Mouse (Mus musculus): ENCODE results near the gene Egf. TPM values are rescaled to one million over a fixed set of nuclear protein-coding genes. Genes with fewer than 3 reads are reported as not detected.

Egf gene
- polyA plus RNA-seq, 2 experiments, result 0.25 to 0.77 TPM

DNA sequence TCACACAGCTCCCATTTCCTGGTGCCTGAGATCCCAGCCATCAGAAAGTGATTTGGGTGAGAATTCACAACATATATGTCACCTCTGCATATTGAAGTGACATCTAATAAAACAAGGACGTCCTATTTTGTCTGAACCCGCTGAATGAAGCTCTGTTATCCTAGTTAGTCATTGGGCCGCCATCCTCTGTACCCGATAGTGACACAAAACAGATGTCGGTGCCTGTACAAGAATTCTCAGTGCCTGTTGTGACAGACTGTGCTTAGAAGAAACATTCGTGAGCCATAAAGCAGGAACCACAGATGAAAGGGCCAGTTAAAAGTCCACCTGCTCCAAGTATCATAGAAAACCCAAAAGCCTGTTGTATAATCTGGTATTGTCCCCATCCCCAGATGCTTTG, 117.7 kb downstream of the Egf start:
- Histone ChIP-seq H3K27me3 (ENCODE audit: control insufficient read depth, insufficient read depth, low read length) (no peaks in the 10 kb centered on the region), H3K9me3 (ENCODE audit: control insufficient read depth, low read length) (no peaks in the 10 kb centered on the region), H3K27ac (no peak overlapping the region), H3K4me3 (ENCODE audit: insufficient read depth in 1 of 2, low read depth in 2 of 2, low read length in 2 of 2) (no peak overlapping the region), H3K4me1 (replicated peaks; ENCODE audit: control insufficient read depth in 2 of 2, insufficient read depth in 2 of 2, low read length in 1 of 2) (peaks cover 0 to 8% of the 10 kb centered on the region in 2 experiments; a peak in 2 of 4 replicates), H3K4me2 (ENCODE audit: low read depth) (no peak overlapping the region), H3K36me3 (replicated peaks; ENCODE audit: control insufficient read depth, insufficient read depth, low read depth) (no peaks in the 10 kb centered on the region), H3K9ac (replicated peaks) (no peak overlapping the region)
- TF ChIP-seq EP300 (IDR thresholded peaks at IDR 0.05; ENCODE audit: low read depth) (no peak), CTCF (IDR thresholded peaks at IDR 0.05; ENCODE audit: low read depth) (no peak)
- ATAC-seq (ENCODE audit: insufficient read depth) (no peak), DNase-seq (ENCODE audit: low read depth in 3 of 3, low spot score in 3 of 3) (no peak)
- 71% methylated on average over 6 of the region's 6 CpGs for WGBS (ENCODE audit: insufficient replicate concordance)

DNA sequence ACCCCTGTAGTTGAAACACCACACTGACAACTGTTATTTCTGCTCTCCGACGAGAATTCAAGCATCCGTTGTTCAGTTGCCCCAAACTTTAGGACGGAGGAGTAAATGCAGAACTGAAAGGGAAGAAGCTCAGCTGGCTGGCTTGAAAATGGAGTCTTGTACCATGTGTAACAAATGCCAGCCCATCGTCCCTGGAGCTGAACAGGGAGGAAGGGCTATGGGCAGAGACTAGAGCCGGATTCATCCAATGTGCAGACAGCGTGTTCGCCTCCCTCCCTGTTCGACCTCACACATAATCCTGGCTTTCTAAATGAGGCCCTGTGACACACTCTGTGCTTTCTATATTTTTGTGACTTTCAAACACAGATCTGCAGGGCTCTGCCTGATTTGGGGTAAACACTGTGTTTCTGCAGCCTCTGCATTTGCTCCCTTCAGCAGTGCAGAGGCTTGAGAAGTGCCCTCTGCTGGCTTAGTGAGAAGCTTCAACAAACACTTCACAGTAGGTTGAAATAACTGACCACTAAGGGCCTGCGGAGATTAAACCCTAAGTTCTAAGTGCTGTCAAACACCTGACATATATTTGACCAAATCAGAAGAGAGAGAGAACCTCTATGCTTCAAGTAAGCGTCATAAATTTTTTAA, 120.7 kb downstream of the Egf start:
- H3K4me1 ChIP-seq (replicated peaks; ENCODE audit: control insufficient read depth in 2 of 2, insufficient read depth in 2 of 2, low read length in 1 of 2), result peaks cover 0 to 10% of the 10 kb centered on the region in 2 experiments; a peak in 2 of 4 replicates
- WGBS (ENCODE audit: insufficient replicate concordance), result 72% methylated on average over 11 of the region's 11 CpGs
- DNase-seq (ENCODE audit: low read depth in 3 of 3, low spot score in 3 of 3) (no peak), ATAC-seq (ENCODE audit: insufficient read depth) (no peak)
- TF ChIP-seq EP300 (IDR thresholded peaks at IDR 0.05; ENCODE audit: low read depth) (no peak), CTCF (IDR thresholded peaks at IDR 0.05; ENCODE audit: low read depth) (peak; percentile 37)
- H3K9me3 ChIP-seq (ENCODE audit: control insufficient read depth, low read length), result no peaks in the 10 kb centered on the region
- H3K9ac ChIP-seq (replicated peaks), result no peak overlapping the region
- no peaks in the 10 kb centered on the region for H3K27me3 ChIP-seq (ENCODE audit: control insufficient read depth, insufficient read depth, low read length)
- H3K4me2 ChIP-seq (ENCODE audit: low read depth), result no peak overlapping the region
- no peak overlapping the region for H3K4me3 ChIP-seq (ENCODE audit: insufficient read depth in 1 of 2, low read depth in 2 of 2, low read length in 2 of 2)
- no peak overlapping the region for H3K27ac ChIP-seq
- H3K36me3 ChIP-seq (replicated peaks; ENCODE audit: control insufficient read depth, insufficient read depth, low read depth), result no peaks in the 10 kb centered on the region

DNA sequence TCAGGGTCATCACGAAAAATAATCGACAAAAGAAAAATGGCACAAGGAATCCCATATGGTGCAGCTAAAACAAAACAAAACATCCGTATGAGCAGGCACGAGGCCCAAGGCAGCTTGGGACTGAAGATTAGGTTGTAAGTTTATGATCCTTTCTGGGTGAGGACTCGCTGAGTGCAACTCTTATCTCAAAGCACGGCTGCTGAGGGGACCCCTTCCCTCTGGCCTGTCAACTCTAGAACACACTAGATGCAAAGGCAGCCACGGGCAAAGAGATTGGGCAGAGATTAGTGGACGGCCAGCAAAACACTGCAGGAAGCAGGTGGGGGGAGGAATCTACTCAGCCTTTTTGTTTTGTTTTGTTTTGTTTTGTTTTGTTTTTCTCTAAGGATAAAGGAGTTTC, 121.6 kb downstream of the Egf start:
- H3K9me3 ChIP-seq (ENCODE audit: control insufficient read depth, low read length), result no peaks in the 10 kb centered on the region
- 16% methylated on average over 8 of the region's 8 CpGs for WGBS (ENCODE audit: insufficient replicate concordance)
- ATAC-seq (ENCODE audit: insufficient read depth), result peak; percentile 72
- H3K27me3 ChIP-seq (ENCODE audit: control insufficient read depth, insufficient read depth, low read length), result no peaks in the 10 kb centered on the region
- H3K36me3 ChIP-seq (replicated peaks; ENCODE audit: control insufficient read depth, insufficient read depth, low read depth), result no peaks in the 10 kb centered on the region
- H3K4me3 ChIP-seq (ENCODE audit: insufficient read depth in 1 of 2, low read depth in 2 of 2, low read length in 2 of 2), result no peak overlapping the region
- TF ChIP-seq CTCF (IDR thresholded peaks at IDR 0.05; ENCODE audit: low read depth), result no peak
- no peak for TF ChIP-seq EP300 (IDR thresholded peaks at IDR 0.05; ENCODE audit: low read depth)
- H3K9ac ChIP-seq (replicated peaks), result no peak overlapping the region
- no peak overlapping the region for H3K4me2 ChIP-seq (ENCODE audit: low read depth)
- H3K27ac ChIP-seq, result no peak overlapping the region
- DNase-seq (ENCODE audit: low read depth in 3 of 3, low spot score in 3 of 3), result no peak
- H3K4me1 ChIP-seq (replicated peaks; ENCODE audit: control insufficient read depth in 2 of 2, insufficient read depth in 2 of 2, low read length in 1 of 2), result peaks cover 0 to 10% of the 10 kb centered on the region in 2 experiments; a peak in 2 of 4 replicates

DNA sequence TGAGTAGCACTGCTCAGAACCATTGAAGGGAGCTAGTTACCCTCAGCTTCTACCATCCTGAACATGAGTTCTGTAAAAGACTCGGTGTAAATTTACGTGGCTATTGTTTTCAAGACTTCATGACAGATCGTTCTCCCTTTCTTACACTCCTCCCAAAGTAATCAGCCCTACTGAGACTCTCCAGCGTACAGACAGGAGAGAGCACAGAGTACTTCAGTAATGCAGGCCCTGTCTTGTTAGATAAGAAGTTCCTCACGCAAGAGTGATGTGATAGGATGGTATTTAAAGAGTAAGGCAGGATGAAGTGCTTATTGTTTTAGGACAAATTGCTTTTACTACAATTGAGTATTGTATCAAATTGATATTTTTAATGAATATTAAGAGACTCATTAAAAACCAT, 123.3 kb downstream of the Egf start:
- TF ChIP-seq CTCF (IDR thresholded peaks at IDR 0.05; ENCODE audit: low read depth) (no peak), EP300 (IDR thresholded peaks at IDR 0.05; ENCODE audit: low read depth) (no peak)
- no peak for ATAC-seq (ENCODE audit: insufficient read depth)
- Histone ChIP-seq H3K27ac (no peak overlapping the region), H3K4me2 (ENCODE audit: low read depth) (no peak overlapping the region), H3K4me1 (replicated peaks; ENCODE audit: control insufficient read depth in 2 of 2, insufficient read depth in 2 of 2, low read length in 1 of 2) (peaks cover 0 to 10% of the 10 kb centered on the region in 2 experiments; a peak in 2 of 4 replicates), H3K36me3 (replicated peaks; ENCODE audit: control insufficient read depth, insufficient read depth, low read depth) (no peaks in the 10 kb centered on the region), H3K27me3 (ENCODE audit: control insufficient read depth, insufficient read depth, low read length) (no peaks in the 10 kb centered on the region), H3K9me3 (ENCODE audit: control insufficient read depth, low read length) (no peaks in the 10 kb centered on the region), H3K4me3 (ENCODE audit: insufficient read depth in 1 of 2, low read depth in 2 of 2, low read length in 2 of 2) (no peak overlapping the region), H3K9ac (replicated peaks) (no peak overlapping the region)
- 28% methylated on average over 5 of the region's 5 CpGs for WGBS (ENCODE audit: insufficient replicate concordance)
- no peak for DNase-seq (ENCODE audit: low read depth in 3 of 3, low spot score in 3 of 3)

DNA sequence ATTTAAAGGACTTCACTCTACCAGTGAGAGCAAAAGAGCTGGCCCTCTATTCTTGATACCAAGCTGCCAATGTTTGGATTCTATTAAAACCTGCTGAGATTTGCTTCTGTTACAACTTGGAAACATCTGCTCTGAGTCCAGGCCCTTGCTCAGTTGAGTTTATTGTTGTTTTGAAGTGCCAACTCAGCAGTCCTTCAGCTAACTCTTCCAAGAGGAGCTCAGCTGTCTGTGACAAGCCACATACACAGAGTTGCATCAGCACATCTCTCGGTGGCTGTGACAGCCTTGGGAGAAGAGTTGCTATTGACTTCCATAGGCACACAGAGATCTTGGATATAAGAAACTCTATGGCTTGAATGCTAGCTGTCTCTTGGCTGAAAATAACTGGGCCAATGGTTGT, 124.1 kb downstream of the Egf start:
- no peak overlapping the region for H3K4me2 ChIP-seq (ENCODE audit: low read depth)
- H3K27me3 ChIP-seq (ENCODE audit: control insufficient read depth, insufficient read depth, low read length), result no peaks in the 10 kb centered on the region
- TF ChIP-seq EP300 (IDR thresholded peaks at IDR 0.05; ENCODE audit: low read depth) (no peak), CTCF (IDR thresholded peaks at IDR 0.05; ENCODE audit: low read depth) (no peak)
- H3K4me3 ChIP-seq (ENCODE audit: insufficient read depth in 1 of 2, low read depth in 2 of 2, low read length in 2 of 2), result no peak overlapping the region
- H3K27ac ChIP-seq, result no peak overlapping the region
- no peak for ATAC-seq (ENCODE audit: insufficient read depth)
- DNase-seq (ENCODE audit: low read depth in 3 of 3, low spot score in 3 of 3), result no peak
- WGBS (ENCODE audit: insufficient replicate concordance), result 57% methylated on average over 1 of the region's 1 CpGs
- no peak overlapping the region for H3K9ac ChIP-seq (replicated peaks)
- H3K9me3 ChIP-seq (ENCODE audit: control insufficient read depth, low read length), result no peaks in the 10 kb centered on the region
- H3K4me1 ChIP-seq (replicated peaks; ENCODE audit: control insufficient read depth in 2 of 2, insufficient read depth in 2 of 2, low read length in 1 of 2), result peaks cover 0 to 10% of the 10 kb centered on the region in 2 experiments; a peak in 2 of 4 replicates
- H3K36me3 ChIP-seq (replicated peaks; ENCODE audit: control insufficient read depth, insufficient read depth, low read depth), result no peaks in the 10 kb centered on the region

Small RNAs within 50 kb of the gene (microRNA-seq; reads per million reads assigned to microRNA genes)
- gene Gm24515, result not detected

Other genes with a start within 250 kb of the Egf start
- 6.6 and 7.2 TPM in 2 replicates for gene Elovl6, start 223.0 kb downstream of the Egf start, polyA plus RNA-seq (2012; rRNA removed)
- 7.2 and 7.8 TPM in 2 replicates for gene Elovl6, start 223.0 kb downstream of the Egf start, polyA plus RNA-seq (2014; fragmentation: Nextera tagmentation; extraction: Ambion mirVana)
- not detected in 2 replicates for gene Lrit3, start 48.7 kb upstream of the Egf start, polyA plus RNA-seq (2012; rRNA removed)
- not detected in 2 replicates for gene Lrit3, start 48.7 kb upstream of the Egf start, polyA plus RNA-seq (2014; fragmentation: Nextera tagmentation; extraction: Ambion mirVana)
- 0.07 and 0.10 TPM in 2 replicates for gene Rrh, start 67.3 kb upstream of the Egf start, polyA plus RNA-seq (2012; rRNA removed)
- gene Rrh, start 67.3 kb upstream of the Egf start, polyA plus RNA-seq (2014; fragmentation: Nextera tagmentation; extraction: Ambion mirVana), result 0.04 TPM in 1 of 2 replicates, not detected in the other
- 26.2 and 90.6 TPM in 2 replicates for gene Gar1, start 76.1 kb upstream of the Egf start, polyA plus RNA-seq (2012; rRNA removed)
- gene Gar1, start 76.1 kb upstream of the Egf start, polyA plus RNA-seq (2014; fragmentation: Nextera tagmentation; extraction: Ambion mirVana), result 20.6 and 22.6 TPM in 2 replicates
- gene Cfi, start 80.6 kb upstream of the Egf start, polyA plus RNA-seq (2012; rRNA removed), result 56.4 and 90.4 TPM in 2 replicates
- gene Cfi, start 80.6 kb upstream of the Egf start, polyA plus RNA-seq (2014; fragmentation: Nextera tagmentation; extraction: Ambion mirVana), result 153 and 156 TPM in 2 replicates
- 31.0 and 45.7 TPM in 2 replicates for gene Pla2g12a, start 123.3 kb upstream of the Egf start, polyA plus RNA-seq (2012; rRNA removed)
- 84.7 and 95.3 TPM in 2 replicates for gene Pla2g12a, start 123.3 kb upstream of the Egf start, polyA plus RNA-seq (2014; fragmentation: Nextera tagmentation; extraction: Ambion mirVana)
- gene Casp6, start 146.1 kb upstream of the Egf start, polyA plus RNA-seq (2012; rRNA removed), result 19.1 and 20.6 TPM in 2 replicates
- gene Casp6, start 146.1 kb upstream of the Egf start, polyA plus RNA-seq (2014; fragmentation: Nextera tagmentation; extraction: Ambion mirVana), result 32.7 and 36.0 TPM in 2 replicates
- 5.9 and 7.4 TPM in 2 replicates for gene Mcub, start 214.9 kb upstream of the Egf start, polyA plus RNA-seq (2012; rRNA removed)
- 16.4 and 25.9 TPM in 2 replicates for gene Mcub, start 214.9 kb upstream of the Egf start, polyA plus RNA-seq (2014; fragmentation: Nextera tagmentation; extraction: Ambion mirVana)